Mouse (Mus musculus) embryonic fibroblast, embryonic 13.5 days (primary cell): ENCODE measurements around the gene Ifi27l2a.

ENCODE experiments used
- CTCF ChIP-seq: IDR thresholded peaks from 2 replicates; pipeline ENCODE4 v1.5.1; 2011; ENCODE audit warnings: mild to moderate bottlenecking, control low read depth, low read length, moderate library complexity, borderline replicate concordance; ENCODE audit not compliant: insufficient read depth
- POLR2A ChIP-seq: IDR thresholded peaks from 2 replicates; pipeline ENCODE4 v1.6.1; 2011; ENCODE audit warnings: low read depth, mild to moderate bottlenecking, control low read depth, low read length, moderate library complexity

- TF ChIP-seq POLR2A (no peak), CTCF (no peak)
These were observed 1.6 kb upstream of the Ifi27l2a start for GRCm38 (mm10) chr12:103445060-103445459.
